Mouse (Mus musculus): ENCODE results near the gene Elf2.
A peak's percentile ranks its signal among the peaks of the same experiment; 100 is the strongest.

The Elf2 gene

GRCm38 (mm10) chr3:51288880-51289821 lies 51.3 kb downstream of the Elf2 start:
- TF ChIP-seq NANOG (IDR thresholded peaks at IDR 0.05; ENCODE audit: borderline replicate concordance, low read length) (no peak), CTCF (conservative IDR thresholded peaks at IDR 0.05; ENCODE audit: low read length) (peak; percentile 77), POU5F1 (IDR thresholded peaks at IDR 0.05; ENCODE audit: borderline replicate concordance, low read length) (no peak)

GRCm38 (mm10) chr3:51284375-51284774 lies 56.1 kb downstream of the Elf2 start:
- peaks cover 10% of the 10 kb centered on the region for H3K4me1 ChIP-seq (replicated peaks; ENCODE audit: low read depth, low read length)
- H3K36me3 ChIP-seq (ENCODE audit: insufficient read depth, low read length): peaks cover 8% of the 10 kb centered on the region; the same call in 1 of the 2 replicates
- no peak overlapping the region for H3K4me3 ChIP-seq (replicated peaks; ENCODE audit: low read length)
- no peak for TF ChIP-seq POU5F1 (IDR thresholded peaks at IDR 0.05; ENCODE audit: borderline replicate concordance, low read length)
- no peak for TF ChIP-seq CTCF (conservative IDR thresholded peaks at IDR 0.05; ENCODE audit: low read length)
- no peak for TF ChIP-seq NANOG (IDR thresholded peaks at IDR 0.05; ENCODE audit: borderline replicate concordance, low read length)
- H3K9me3 ChIP-seq (ENCODE audit: low read length): no peaks in the 10 kb centered on the region
- no peaks in the 10 kb centered on the region for H3K27me3 ChIP-seq (ENCODE audit: insufficient read depth, low read length)

More at GRCm38 (mm10) chr3:51288880-51289821, 51.3 kb downstream of the Elf2 start:
- 0 out of 2 replicates have a peak, but pooled peaks cover 2% of the 10 kb centered on the region for H3K9me3 ChIP-seq (ENCODE audit: low read length)
- no peaks in the 10 kb centered on the region for H3K27me3 ChIP-seq (ENCODE audit: insufficient read depth, low read length)
- H3K4me3 ChIP-seq (replicated peaks; ENCODE audit: low read length): no peak overlapping the region
- peaks cover 12% of the 10 kb centered on the region for H3K4me1 ChIP-seq (replicated peaks; ENCODE audit: low read depth, low read length)
- H3K36me3 ChIP-seq (ENCODE audit: insufficient read depth, low read length): peaks cover 8% of the 10 kb centered on the region; the same call in 1 of the 2 replicates

GRCm38 (mm10) chr3:51281727-51282126 lies 58.7 kb downstream of the Elf2 start:
- Histone ChIP-seq H3K27me3 (ENCODE audit: insufficient read depth, low read length) (no peaks in the 10 kb centered on the region), H3K4me1 (replicated peaks; ENCODE audit: low read depth, low read length) (peaks cover 20% of the 10 kb centered on the region), H3K9me3 (ENCODE audit: low read length) (no peaks in the 10 kb centered on the region), H3K36me3 (ENCODE audit: insufficient read depth, low read length) (peaks cover 8% of the 10 kb centered on the region; the same call in 1 of the 2 replicates), H3K4me3 (replicated peaks; ENCODE audit: low read length) (no peak overlapping the region)
- TF ChIP-seq POU5F1 (IDR thresholded peaks at IDR 0.05; ENCODE audit: borderline replicate concordance, low read length) (no peak), CTCF (conservative IDR thresholded peaks at IDR 0.05; ENCODE audit: low read length) (no peak), NANOG (IDR thresholded peaks at IDR 0.05; ENCODE audit: borderline replicate concordance, low read length) (no peak)

- no peaks in the 10 kb centered on the region for H3K36me3 ChIP-seq (ENCODE audit: insufficient read depth, low read length)
- TF ChIP-seq CTCF (conservative IDR thresholded peaks at IDR 0.05; ENCODE audit: low read length): no peak
- no peak for TF ChIP-seq NANOG (IDR thresholded peaks at IDR 0.05; ENCODE audit: borderline replicate concordance, low read length)
- TF ChIP-seq POU5F1 (IDR thresholded peaks at IDR 0.05; ENCODE audit: borderline replicate concordance, low read length): no peak
- H3K4me1 ChIP-seq (replicated peaks; ENCODE audit: low read depth, low read length): peaks cover 26% of the 10 kb centered on the region
Observed at GRCm38 (mm10) chr3:51278433-51278832, 62.0 kb downstream of the Elf2 start.

GRCm38 (mm10) chr3:51277201-51278150 lies 63.0 kb downstream of the Elf2 start:
- H3K4me1 ChIP-seq (replicated peaks; ENCODE audit: low read depth, low read length): peaks cover 26% of the 10 kb centered on the region
- no peak for TF ChIP-seq POU5F1 (IDR thresholded peaks at IDR 0.05; ENCODE audit: borderline replicate concordance, low read length)
- no peak for TF ChIP-seq CTCF (conservative IDR thresholded peaks at IDR 0.05; ENCODE audit: low read length)
- TF ChIP-seq NANOG (IDR thresholded peaks at IDR 0.05; ENCODE audit: borderline replicate concordance, low read length): no peak
- peak overlapping the region; percentile 98 for H3K4me3 ChIP-seq (replicated peaks; ENCODE audit: low read length)
- no peaks in the 10 kb centered on the region for H3K36me3 ChIP-seq (ENCODE audit: insufficient read depth, low read length)
- H3K9me3 ChIP-seq (ENCODE audit: low read length): no peaks in the 10 kb centered on the region
- no peaks in the 10 kb centered on the region for H3K27me3 ChIP-seq (ENCODE audit: insufficient read depth, low read length)

More at GRCm38 (mm10) chr3:51278433-51278832, 62.0 kb downstream of the Elf2 start:
- H3K27me3 ChIP-seq (ENCODE audit: insufficient read depth, low read length): no peaks in the 10 kb centered on the region
- no peaks in the 10 kb centered on the region for H3K9me3 ChIP-seq (ENCODE audit: low read length)
- H3K4me3 ChIP-seq (replicated peaks; ENCODE audit: low read length): peak overlapping the region; percentile 98; the same call in 1 of the 2 replicates

GRCm38 (mm10) chr3:51276421-51277111 lies 63.9 kb downstream of the Elf2 start:
- peaks cover 26% of the 10 kb centered on the region for H3K4me1 ChIP-seq (replicated peaks; ENCODE audit: low read depth, low read length)
- TF ChIP-seq CTCF (conservative IDR thresholded peaks at IDR 0.05; ENCODE audit: low read length) (no peak), POU5F1 (IDR thresholded peaks at IDR 0.05; ENCODE audit: borderline replicate concordance, low read length) (no peak), NANOG (IDR thresholded peaks at IDR 0.05; ENCODE audit: borderline replicate concordance, low read length) (no peak)
- H3K4me3 ChIP-seq (replicated peaks; ENCODE audit: low read length): peak overlapping the region; percentile 98
- H3K36me3 ChIP-seq (ENCODE audit: insufficient read depth, low read length): no peaks in the 10 kb centered on the region
- H3K27me3 ChIP-seq (ENCODE audit: insufficient read depth, low read length): no peaks in the 10 kb centered on the region
- H3K9me3 ChIP-seq (ENCODE audit: low read length): no peaks in the 10 kb centered on the region

- peak overlapping the region; percentile 98 for H3K4me3 ChIP-seq (replicated peaks; ENCODE audit: low read length)
- peaks cover 25% of the 10 kb centered on the region for H3K4me1 ChIP-seq (replicated peaks; ENCODE audit: low read depth, low read length)
- H3K27me3 ChIP-seq (ENCODE audit: insufficient read depth, low read length): no peaks in the 10 kb centered on the region
- no peaks in the 10 kb centered on the region for H3K36me3 ChIP-seq (ENCODE audit: insufficient read depth, low read length)
- TF ChIP-seq POU5F1 (IDR thresholded peaks at IDR 0.05; ENCODE audit: borderline replicate concordance, low read length) (no peak), NANOG (IDR thresholded peaks at IDR 0.05; ENCODE audit: borderline replicate concordance, low read length) (no peak), CTCF (conservative IDR thresholded peaks at IDR 0.05; ENCODE audit: low read length) (no peak)
- no peaks in the 10 kb centered on the region for H3K9me3 ChIP-seq (ENCODE audit: low read length)
Observed at GRCm38 (mm10) chr3:51275956-51276398, 64.5 kb downstream of the Elf2 start.

Data from E14TG2a.4 (cell line).